Mouse (Mus musculus): ENCODE results near the gene Agtrap.
A peak's percentile ranks its signal among the peaks of the same experiment; 100 is the strongest.
"Not testable (repeated sequence)": the region's sequence is repeated elsewhere in the genome, so short reads cannot be mapped to it uniquely, and the experiment has no call there.

The Agtrap gene

GRCm38 (mm10) chr4:148044113-148044512, 43.7 kb downstream of the Agtrap start:
- no peak for DNase-seq

- DNase-seq: not testable (repeated sequence)
Measured at GRCm38 (mm10) chr4:148043327-148043726, 44.5 kb downstream of the Agtrap start.

- DNase-seq: peak; percentile 28 to 42
Measured at GRCm38 (mm10) chr4:148041611-148042191, 46.1 kb downstream of the Agtrap start.

GRCm38 (mm10) chr4:148040933-148041610, 46.8 kb downstream of the Agtrap start:
- peak; percentile 28 to 45 for DNase-seq

- no peak for DNase-seq
Measured at GRCm38 (mm10) chr4:148040029-148040830, 47.6 kb downstream of the Agtrap start.

- DNase-seq: peak in 1 of 2 experiments; percentile 23
Measured at GRCm38 (mm10) chr4:148039254-148040028, 48.4 kb downstream of the Agtrap start.

GRCm38 (mm10) chr4:148038600-148039253, 49.1 kb downstream of the Agtrap start, which contains the start of the genes Clcn6 and Mthfr:
Clcn6 (minus strand) TSS chr4:148038821.
Mthfr (plus strand) TSS chr4:148039077.
- peak; percentile 99 for DNase-seq

GRCm38 (mm10) chr4:148038079-148038599, 49.7 kb downstream of the Agtrap start:
- DNase-seq: no peak

GRCm38 (mm10) chr4:148035440-148035839, 52.4 kb downstream of the Agtrap start:
- DNase-seq: no peak

- DNase-seq: no peak
Measured at GRCm38 (mm10) chr4:148033858-148034410, 53.9 kb downstream of the Agtrap start.

- DNase-seq: no peak
Measured at GRCm38 (mm10) chr4:148030506-148030905, 57.3 kb downstream of the Agtrap start.

- no peak for DNase-seq
Measured at GRCm38 (mm10) chr4:148029297-148029696, 58.5 kb downstream of the Agtrap start.
